Mouse (Mus musculus): ENCODE measurements around the gene Nip7.
"Not testable (repeated sequence)": the region's sequence is repeated elsewhere in the genome, so short reads cannot be mapped to it uniquely, and the experiment has no call there.

GRCm38 (mm10) chr8:107033609-107034008, 23.1 kb upstream of the Nip7 start:
- TF ChIP-seq CTCF (conservative IDR thresholded peaks at IDR 0.05 in 1 of 2, IDR thresholded peaks at IDR 0.05 in 1 of 2; ENCODE audit: low read depth in 2 of 2, low read length in 2 of 2); USF1 (IDR thresholded peaks at IDR 0.05; ENCODE audit: low read depth, low read length); ZKSCAN1 (IDR thresholded peaks at IDR 0.05; ENCODE audit: borderline replicate concordance, low read depth, low read length); EP300 (IDR thresholded peaks at IDR 0.05; ENCODE audit: low read length); ELF1 (IDR thresholded peaks at IDR 0.05; ENCODE audit: low read depth, low read length); UBTF (IDR thresholded peaks at IDR 0.05; ENCODE audit: low read depth, low read length); USF2 (conservative IDR thresholded peaks at IDR 0.05; ENCODE audit: low read depth, low read length); MAZ (IDR thresholded peaks at IDR 0.05; ENCODE audit: low read depth, low read length): not testable (repeated sequence)

Measured in CH12.LX (cell line).